Mouse (Mus musculus) kidney, embryonic 15.5 days (tissue): ENCODE measurements at regions not wholly inside any gene's neighbourhood (a gene's known extent, or its start where the extent isn't known, plus 50 kb on each side); places are given as distances from the start of the nearest gene placed in this dataset.

Experiments
- ATAC-seq: fragments of 200-750 bp; cut with Nextera tagmentation; replicated peaks from 2 replicates; pipeline ENCODE4 v1.8.0; 2017; ENCODE audit warnings: moderate TSS enrichment; ENCODE audit not compliant: low FRiP score
- H3K27ac ChIP-seq: fragments of 300-500 bp; sonication (generic); 2 replicates; pipeline ENCODE4 v1.5.1; 2015; ENCODE audit warnings: mild to moderate bottlenecking, inconsistent platforms
- H3K27me3 ChIP-seq: fragments of 300-500 bp; sonication (generic); 2 replicates; pipeline ENCODE4 v1.6.1; 2015; ENCODE audit warnings: inconsistent platforms
- H3K36me3 ChIP-seq: fragments of 300-500 bp; sonication (generic); 2 replicates; pipeline ENCODE4 v1.6.1; 2015; ENCODE audit warnings: inconsistent platforms
- H3K4me1 ChIP-seq: fragments of 300-500 bp; sonication (generic); 2 replicates; pipeline ENCODE4 v1.6.1; 2015; ENCODE audit warnings: inconsistent platforms
- H3K4me2 ChIP-seq: fragments of 300-500 bp; sonication (generic); 2 replicates; pipeline ENCODE4 v1.6.1; 2015; ENCODE audit warnings: moderate library complexity, mild to moderate bottlenecking, inconsistent platforms
- H3K4me3 ChIP-seq: fragments of 300-500 bp; sonication (generic); replicated peaks from 2 replicates; pipeline ENCODE4 v1.5.1; 2015; ENCODE audit warnings: mild to moderate bottlenecking, inconsistent platforms
- H3K9ac ChIP-seq: fragments of 300-500 bp; sonication (generic); 2 replicates; pipeline ENCODE4 v1.6.1; 2015; ENCODE audit warnings: mild to moderate bottlenecking, inconsistent platforms
- H3K9me3 ChIP-seq: fragments of 300-500 bp; sonication (generic); replicated peaks from 2 replicates; pipeline ENCODE4 v1.6.1; 2016; ENCODE audit warnings: inconsistent platforms
- WGBS: fragments of 180-500 bp; shearing (Covaris S2); methylation state at CpG from one replicate; pipeline ENCODE4 v1.1.7; 2015; ENCODE audit warnings: mixed read lengths; 5-methylcytosine and 5-hydroxymethylcytosine counted together

DNA sequence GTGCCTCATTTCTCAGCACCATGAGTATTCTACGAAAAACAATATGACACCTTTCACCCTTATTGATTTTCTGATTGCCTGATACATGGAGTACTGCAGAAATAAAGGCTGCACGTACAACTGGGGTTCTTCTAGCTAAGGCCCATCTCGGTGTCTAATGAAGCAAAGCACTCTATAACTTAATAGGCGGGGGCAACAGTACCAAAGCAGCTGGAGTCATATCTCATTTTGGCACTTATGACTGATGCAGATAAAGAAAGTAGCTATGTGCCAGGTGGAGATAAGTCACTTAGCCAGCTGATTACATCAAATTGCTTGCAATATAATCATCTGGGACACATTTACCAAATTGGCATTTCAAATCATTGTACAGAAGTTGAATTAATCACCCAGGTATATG lies 73.0 kb upstream of the Lin7a start:
- Histone ChIP-seq H3K4me3 (no peak overlapping the region), H3K9me3 (0 out of 2 replicates have a peak, but pooled peaks cover under 1% of the 10 kb centered on the region), H3K27me3 (no peaks in the 10 kb centered on the region), H3K9ac (no peak overlapping the region), H3K4me1 (no peaks in the 10 kb centered on the region), H3K27ac (no peak overlapping the region), H3K4me2 (no peak overlapping the region), H3K36me3 (no peaks in the 10 kb centered on the region)
- WGBS, result 84% methylated on average over 4 of the region's 4 CpGs
- no peak for ATAC-seq

- WGBS, result 85% methylated on average over 4 of the region's 4 CpGs
- no peak overlapping the region for H3K4me2 ChIP-seq
- H3K4me1 ChIP-seq, result no peaks in the 10 kb centered on the region
- H3K27me3 ChIP-seq, result no peaks in the 10 kb centered on the region
- no peaks in the 10 kb centered on the region for H3K9me3 ChIP-seq
- no peak for ATAC-seq
- no peaks in the 10 kb centered on the region for H3K36me3 ChIP-seq
- no peak overlapping the region for H3K27ac ChIP-seq
- no peak overlapping the region for H3K4me3 ChIP-seq
- no peak overlapping the region for H3K9ac ChIP-seq
Observed at GRCm38 (mm10) chr10:107201051-107201450, 70.4 kb upstream of the Lin7a start.

DNA sequence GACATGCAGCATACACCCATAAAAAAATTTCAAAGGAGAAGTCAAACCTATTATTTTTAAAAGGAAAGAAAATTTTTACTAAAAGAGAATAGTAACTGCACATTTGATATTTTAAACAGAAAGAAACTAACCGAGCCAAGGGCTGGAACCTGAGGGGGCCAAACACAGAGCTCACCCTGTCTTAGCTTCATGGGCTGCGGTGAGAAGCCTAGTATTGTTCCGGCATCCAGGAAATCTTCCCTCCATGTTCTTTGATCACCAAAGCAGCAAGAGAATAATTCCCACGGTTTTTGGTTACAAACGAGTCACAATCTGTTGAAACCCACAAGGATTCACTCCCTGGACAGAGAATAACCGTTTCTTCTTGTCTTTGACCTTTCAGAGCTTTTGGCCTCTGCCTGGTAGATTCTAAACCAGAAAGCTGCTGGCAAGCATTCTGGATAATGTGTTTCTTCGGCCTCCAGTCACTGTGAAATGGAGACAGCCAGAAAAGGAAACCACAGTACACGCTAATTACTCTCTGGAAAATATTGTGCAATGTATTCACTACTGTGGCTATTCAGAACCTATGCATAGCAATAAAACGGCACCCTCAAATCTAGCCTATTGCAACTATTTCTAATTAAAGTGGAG lies 66.3 kb upstream of the Lin7a start:
- Histone ChIP-seq H3K9me3 (no peaks in the 10 kb centered on the region), H3K9ac (no peak overlapping the region), H3K36me3 (no peaks in the 10 kb centered on the region), H3K27me3 (no peaks in the 10 kb centered on the region), H3K4me3 (no peak overlapping the region), H3K4me2 (no peak overlapping the region), H3K4me1 (no peaks in the 10 kb centered on the region), H3K27ac (0 out of 2 replicates have a peak overlapping the region, but pooled peaks have one; percentile 33)
- peak; percentile 87 for ATAC-seq
- WGBS, result 39% methylated on average over 9 of the region's 9 CpGs

GRCm38 (mm10) chr10:107209927-107210326 lies 61.6 kb upstream of the Lin7a start:
- Histone ChIP-seq H3K4me2 (no peak overlapping the region), H3K36me3 (no peaks in the 10 kb centered on the region), H3K9ac (no peak overlapping the region), H3K4me1 (no peaks in the 10 kb centered on the region), H3K27me3 (no peaks in the 10 kb centered on the region), H3K9me3 (no peaks in the 10 kb centered on the region), H3K27ac (no peak overlapping the region), H3K4me3 (no peak overlapping the region)
- WGBS, result 79% methylated on average over 4 of the region's 4 CpGs
- ATAC-seq, result no peak

- H3K27ac ChIP-seq, result no peak overlapping the region
- H3K4me2 ChIP-seq, result no peak overlapping the region
- H3K9me3 ChIP-seq, result no peaks in the 10 kb centered on the region
- no peak for ATAC-seq
- no peak overlapping the region for H3K4me3 ChIP-seq
- H3K36me3 ChIP-seq, result no peaks in the 10 kb centered on the region
- 90% methylated on average over 4 of the region's 4 CpGs for WGBS
- no peaks in the 10 kb centered on the region for H3K27me3 ChIP-seq
- no peaks in the 10 kb centered on the region for H3K4me1 ChIP-seq
- H3K9ac ChIP-seq, result no peak overlapping the region
Observed at GRCm38 (mm10) chr10:107213071-107213470, 58.4 kb upstream of the Lin7a start.

DNA sequence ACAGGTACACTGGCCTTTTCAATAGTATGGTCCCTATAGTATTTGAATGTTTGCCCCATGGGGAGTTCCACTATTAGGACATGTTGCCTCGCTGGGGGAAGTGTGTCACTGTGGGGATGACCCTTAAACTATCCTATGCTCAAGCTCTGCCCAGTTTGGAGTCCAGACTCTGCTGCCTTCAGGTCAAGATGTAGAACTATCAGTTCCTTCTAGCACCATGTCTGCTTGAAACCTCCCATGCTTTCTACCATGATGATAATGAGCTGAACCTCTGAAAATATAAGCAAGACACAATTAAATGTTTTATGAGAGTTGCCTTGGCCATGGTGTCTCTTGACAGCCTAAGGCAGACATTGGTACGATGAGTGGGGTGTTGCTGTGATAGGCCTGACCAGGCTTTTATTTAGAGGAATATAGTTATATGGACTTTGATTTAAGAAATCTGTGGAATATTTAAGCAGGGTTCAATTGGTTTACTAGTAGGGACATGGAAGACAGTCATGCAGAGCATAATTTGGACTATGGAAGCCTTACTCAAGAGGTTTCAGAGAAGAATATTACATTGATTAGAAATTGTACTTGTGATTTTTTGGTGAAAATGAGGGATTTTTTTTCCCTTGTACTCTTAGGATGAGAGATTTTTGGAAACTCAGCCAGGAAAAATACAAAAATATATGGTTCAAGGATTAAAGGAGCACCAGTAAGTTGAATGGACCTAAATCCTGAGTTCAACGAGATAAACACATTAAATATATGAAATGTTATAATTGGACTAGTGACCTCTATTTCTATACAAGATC lies 57.7 kb upstream of the Lin7a start:
- 82% methylated on average over 3 of the region's 3 CpGs for WGBS
- no peak overlapping the region for H3K4me2 ChIP-seq
- H3K4me3 ChIP-seq, result no peak overlapping the region
- no peak for ATAC-seq
- no peak overlapping the region for H3K9ac ChIP-seq
- no peaks in the 10 kb centered on the region for H3K36me3 ChIP-seq
- no peaks in the 10 kb centered on the region for H3K27me3 ChIP-seq
- no peaks in the 10 kb centered on the region for H3K9me3 ChIP-seq
- H3K4me1 ChIP-seq, result no peaks in the 10 kb centered on the region
- no peak overlapping the region for H3K27ac ChIP-seq

DNA sequence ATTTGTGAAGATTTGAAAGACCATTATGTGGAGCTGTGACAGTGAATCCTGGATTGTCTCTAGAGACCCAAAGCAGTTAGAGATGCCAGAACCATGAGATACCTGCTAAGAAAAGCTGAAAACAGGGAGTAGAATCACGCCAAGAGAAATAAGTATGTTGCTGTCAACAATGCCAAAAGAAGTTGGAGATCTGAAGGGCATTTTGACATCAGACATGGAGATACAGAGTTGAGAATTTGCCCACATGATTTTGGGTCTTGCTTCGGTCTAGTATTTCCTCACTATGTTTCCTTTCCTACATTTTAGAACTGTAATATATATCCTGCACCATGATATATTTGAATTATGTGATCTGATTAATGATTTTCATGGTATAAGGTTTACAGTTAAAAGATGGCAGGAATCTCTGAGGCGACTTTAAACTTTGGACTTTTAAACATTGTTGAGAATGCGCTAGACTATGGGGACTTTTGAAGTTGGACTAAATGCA lies 56.7 kb upstream of the Lin7a start:
- Histone ChIP-seq H3K36me3 (no peaks in the 10 kb centered on the region), H3K27me3 (no peaks in the 10 kb centered on the region), H3K4me1 (no peaks in the 10 kb centered on the region), H3K9ac (no peak overlapping the region), H3K4me2 (no peak overlapping the region), H3K27ac (no peak overlapping the region), H3K9me3 (no peaks in the 10 kb centered on the region), H3K4me3 (no peak overlapping the region)
- WGBS, result 86% methylated on average over 4 of the region's 4 CpGs
- no peak for ATAC-seq

DNA sequence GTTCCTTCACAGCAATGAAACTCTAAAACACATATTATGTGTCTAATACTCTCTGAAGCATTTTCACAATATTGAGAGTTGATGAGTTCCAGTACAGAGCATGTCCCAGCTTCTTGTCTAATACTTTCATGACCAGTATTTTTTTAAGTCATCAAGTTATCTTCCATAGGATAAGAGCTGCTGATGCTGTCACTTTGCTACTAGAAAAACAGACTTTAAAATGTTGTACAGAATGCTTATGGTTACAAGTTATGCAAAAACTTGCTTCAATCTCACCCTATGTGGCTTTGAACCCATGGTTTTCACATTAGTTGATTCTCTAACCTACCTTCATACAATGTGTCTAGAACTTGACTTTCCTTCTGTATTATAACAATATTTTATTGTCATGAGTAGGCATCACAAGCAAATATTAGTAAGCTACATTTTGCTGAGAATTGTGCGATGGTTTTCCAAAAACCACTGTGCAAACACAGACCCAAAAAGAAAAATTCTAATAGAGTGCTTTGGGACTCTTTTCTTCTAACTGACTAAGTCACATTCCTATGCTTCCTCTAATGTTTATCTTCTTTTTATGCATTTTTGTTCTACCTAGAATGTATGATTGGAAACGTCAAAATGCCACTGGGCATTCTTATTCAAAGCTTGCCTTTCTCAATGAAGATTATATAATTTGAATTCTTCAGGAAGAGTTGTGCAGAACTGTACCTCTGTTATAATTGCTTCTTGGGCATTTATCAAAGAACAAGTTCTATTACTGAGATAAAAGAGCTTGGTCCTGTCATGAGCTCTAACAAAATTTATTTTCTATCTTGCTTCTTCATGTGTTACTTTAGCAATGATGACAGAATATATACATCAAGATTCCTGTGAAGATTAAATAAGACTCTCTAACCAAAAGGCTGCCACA lies 55.6 kb upstream of the Lin7a start:
- 87% methylated on average over 2 of the region's 2 CpGs for WGBS
- H3K9ac ChIP-seq, result no peak overlapping the region
- H3K36me3 ChIP-seq, result no peaks in the 10 kb centered on the region
- H3K9me3 ChIP-seq, result no peaks in the 10 kb centered on the region
- H3K4me3 ChIP-seq, result no peak overlapping the region
- no peaks in the 10 kb centered on the region for H3K27me3 ChIP-seq
- no peak overlapping the region for H3K27ac ChIP-seq
- H3K4me1 ChIP-seq, result no peaks in the 10 kb centered on the region
- ATAC-seq, result no peak
- no peak overlapping the region for H3K4me2 ChIP-seq

- ATAC-seq, result no peak
- H3K4me3 ChIP-seq, result no peak overlapping the region
- H3K9ac ChIP-seq, result no peak overlapping the region
- H3K9me3 ChIP-seq, result no peaks in the 10 kb centered on the region
- no peak overlapping the region for H3K4me2 ChIP-seq
- H3K27ac ChIP-seq, result no peak overlapping the region
- H3K27me3 ChIP-seq, result no peaks in the 10 kb centered on the region
- H3K4me1 ChIP-seq, result no peaks in the 10 kb centered on the region
- no peaks in the 10 kb centered on the region for H3K36me3 ChIP-seq
- 69% methylated on average over 1 of the region's 1 CpGs for WGBS
Observed at GRCm38 (mm10) chr10:107216756-107217155, 54.7 kb upstream of the Lin7a start.

- Histone ChIP-seq H3K4me3 (no peak overlapping the region), H3K4me2 (no peak overlapping the region), H3K27me3 (no peaks in the 10 kb centered on the region), H3K36me3 (no peaks in the 10 kb centered on the region), H3K9ac (no peak overlapping the region), H3K9me3 (no peaks in the 10 kb centered on the region), H3K4me1 (no peaks in the 10 kb centered on the region), H3K27ac (no peak overlapping the region)
- ATAC-seq, result no peak
- 90% methylated on average over 2 of the region's 2 CpGs for WGBS
Observed at GRCm38 (mm10) chr10:107217376-107218235, 53.9 kb upstream of the Lin7a start.

GRCm38 (mm10) chr10:107218861-107219430 lies 52.5 kb upstream of the Lin7a start:
- Histone ChIP-seq H3K9me3 (no peaks in the 10 kb centered on the region), H3K9ac (no peak overlapping the region), H3K4me2 (no peak overlapping the region), H3K27me3 (no peaks in the 10 kb centered on the region), H3K4me3 (no peak overlapping the region), H3K27ac (no peak overlapping the region), H3K4me1 (no peaks in the 10 kb centered on the region), H3K36me3 (no peaks in the 10 kb centered on the region)
- WGBS, result 86% methylated on average over 4 of the region's 4 CpGs
- no peak for ATAC-seq
